17 mouse cellular contexts compared by ENCODE assay signal in genomic region chr3:120865036-120865435, GRCm38 (mm10).
DNase-seq lines count a peak whose midpoint lies in the region; ATAC-seq and TF ChIP-seq lines count a peak whose summit lies in the region.
"Had no signal": no experiment of that assay in that cellular context is flagged by ENCODE, and none has a peak within 500 bp of the region (broad histone marks: within the 10 kb centered on the region; RNA-seq: fewer than 3 reads in every experiment).

No protein-coding gene starts in this region.

- H3K9ac ChIP-seq in forebrain, embryonic 15.5 days (replicated peaks): no peak overlapping the region
- H3K9ac ChIP-seq in intestine, embryonic 15.5 days: no peak overlapping the region
- H3K9ac ChIP-seq in intestine, postnatal 0 days (ENCODE audit: low read depth, low read length): no peak overlapping the region
- H3K9ac ChIP-seq: hindbrain, embryonic 13.5 days; lung, embryonic 14.5 days; neural tube, embryonic 13.5 days had no signal

- no peaks in the 10 kb centered on the region for H3K9me3 ChIP-seq in forebrain, embryonic 15.5 days
- H3K9me3 ChIP-seq in forebrain, embryonic 10.5 days: no peaks in the 10 kb centered on the region
- no peaks in the 10 kb centered on the region for H3K9me3 ChIP-seq in intestine, embryonic 15.5 days
- H3K9me3 ChIP-seq in intestine, postnatal 0 days (ENCODE audit: control insufficient read depth): no peaks in the 10 kb centered on the region
- H3K9me3 ChIP-seq: hindbrain, embryonic 13.5 days; neural tube, embryonic 13.5 days had no signal

- H3K4me3 ChIP-seq in forebrain, embryonic 15.5 days: no peak overlapping the region
- no peak overlapping the region for H3K4me3 ChIP-seq in forebrain, embryonic 10.5 days
- no peak overlapping the region for H3K4me3 ChIP-seq in intestine, embryonic 15.5 days (replicated peaks)
- no peak overlapping the region for H3K4me3 ChIP-seq in intestine, postnatal 0 days (ENCODE audit: low read depth, low read length)
- H3K4me3 ChIP-seq: hindbrain, embryonic 13.5 days; neural tube, embryonic 13.5 days had no signal

- no peak overlapping the region for H3K4me2 ChIP-seq in forebrain, embryonic 15.5 days (replicated peaks)
- no peak overlapping the region for H3K4me2 ChIP-seq in intestine, embryonic 15.5 days (replicated peaks)
- H3K4me2 ChIP-seq in intestine, postnatal 0 days (replicated peaks; ENCODE audit: low read depth): no peak overlapping the region
- H3K4me2 ChIP-seq: hindbrain, embryonic 13.5 days; lung, embryonic 14.5 days; neural tube, embryonic 13.5 days had no signal

- H3K4me1 ChIP-seq in forebrain, embryonic 15.5 days: no peaks in the 10 kb centered on the region; the same call in 1 of the 2 replicates
- H3K4me1 ChIP-seq in forebrain, embryonic 10.5 days: no peaks in the 10 kb centered on the region
- no peaks in the 10 kb centered on the region for H3K4me1 ChIP-seq in intestine, embryonic 15.5 days (replicated peaks)
- no peaks in the 10 kb centered on the region; the same call in 1 of the 2 replicates for H3K4me1 ChIP-seq in intestine, postnatal 0 days (replicated peaks; ENCODE audit: control insufficient read depth, insufficient read depth, low read length)
- H3K4me1 ChIP-seq: neural tube, embryonic 13.5 days had no signal

- no peak for ATAC-seq in forebrain, embryonic 15.5 days (replicated peaks)
- ATAC-seq in intestine, embryonic 15.5 days: peak; percentile 62; the same call in 1 of the 2 replicates
- no peak for ATAC-seq in intestine, postnatal 0 days
- no peak for ATAC-seq in CD4-positive, CD25-positive, alpha-beta regulatory T cell, adult 4 months

- 73% methylated on average over 8 of the region's 8 CpGs for WGBS in forebrain, embryonic 15.5 days
- WGBS in forebrain, embryonic 10.5 days: 82% methylated on average over 8 of the region's 8 CpGs
- WGBS in intestine, embryonic 15.5 days: 26% methylated on average over 8 of the region's 8 CpGs
- 19% methylated on average over 8 of the region's 8 CpGs for WGBS in intestine, postnatal 0 days

- H3K36me3 ChIP-seq in forebrain, embryonic 15.5 days: no peaks in the 10 kb centered on the region
- H3K36me3 ChIP-seq in forebrain, embryonic 10.5 days (replicated peaks): no peaks in the 10 kb centered on the region
- no peaks in the 10 kb centered on the region for H3K36me3 ChIP-seq in intestine, embryonic 15.5 days
- H3K36me3 ChIP-seq in intestine, postnatal 0 days (ENCODE audit: control insufficient read depth, insufficient read depth): no peaks in the 10 kb centered on the region
- H3K36me3 ChIP-seq: hindbrain, embryonic 13.5 days; neural tube, embryonic 13.5 days had no signal

- TF ChIP-seq CTCF in intestine, postnatal 0 days (IDR thresholded peaks at IDR 0.05; ENCODE audit: low read depth): no peak

- no peaks in the 10 kb centered on the region for H3K27me3 ChIP-seq in forebrain, embryonic 15.5 days
- H3K27me3 ChIP-seq in forebrain, embryonic 10.5 days (ENCODE audit: poor library complexity, severe bottlenecking): no peaks in the 10 kb centered on the region
- H3K27me3 ChIP-seq in intestine, embryonic 15.5 days (replicated peaks): no peaks in the 10 kb centered on the region
- H3K27me3 ChIP-seq in intestine, postnatal 0 days (replicated peaks; ENCODE audit: control insufficient read depth, insufficient read depth, low read length): no peaks in the 10 kb centered on the region
- H3K27me3 ChIP-seq: hindbrain, embryonic 13.5 days; neural tube, embryonic 13.5 days had no signal

- H3K27ac ChIP-seq in forebrain, embryonic 15.5 days (replicated peaks): peak overlapping the region; percentile 25; the same call in 1 of the 2 replicates
- no peak overlapping the region for H3K27ac ChIP-seq in forebrain, embryonic 10.5 days
- no peak overlapping the region for H3K27ac ChIP-seq in intestine, embryonic 15.5 days
- no peak overlapping the region for H3K27ac ChIP-seq in intestine, postnatal 0 days (ENCODE audit: low read depth, low read length)
- H3K27ac ChIP-seq: hindbrain, embryonic 13.5 days; macrophage; neural tube, embryonic 13.5 days had no signal

- DNase-seq in forebrain, embryonic 10.5 days (ENCODE audit: extremely low spot score, low spot score): no peak
- DNase-seq in right cerebral cortex, adult 2 months (ENCODE audit: low spot score in 2 of 2): peak; percentile 35 to 42
- DNase-seq in right cerebral cortex, postnatal 14 days: no peak
- DNase-seq: embryo, embryonic 11 days; heart, postnatal 10 days; kidney, adult 2 months; kidney, postnatal 36 days; lung, embryonic 14.5 days; spleen, adult 18-20 months; thymus, postnatal 25 days had no signal

Comparison
In these comparisons a context has a peak if more than half of its experiments do, and no peak if none do; other contexts are left out.
1. DNase-seq: peak in right cerebral cortex, adult 2 months (2 of 2); none in forebrain, embryonic 10.5 days (single experiment) and right cerebral cortex, postnatal 14 days (single experiment).